Mouse (Mus musculus): ENCODE results near the gene Timm8a1.
A peak's percentile ranks its signal among the peaks of the same experiment; 100 is the strongest.
"Not testable (repeated sequence)": the region's sequence is repeated elsewhere in the genome, so short reads cannot be mapped to it uniquely, and the experiment has no call there.

Gene Timm8a1

GRCm38 (mm10) chrX:134541145-134541954, at the start of gene Timm8a1:
Timm8a1 (minus strand) TSS chrX:134541865.
- ATAC-seq (ENCODE audit: low TSS enrichment): peak; percentile 85

DNA sequence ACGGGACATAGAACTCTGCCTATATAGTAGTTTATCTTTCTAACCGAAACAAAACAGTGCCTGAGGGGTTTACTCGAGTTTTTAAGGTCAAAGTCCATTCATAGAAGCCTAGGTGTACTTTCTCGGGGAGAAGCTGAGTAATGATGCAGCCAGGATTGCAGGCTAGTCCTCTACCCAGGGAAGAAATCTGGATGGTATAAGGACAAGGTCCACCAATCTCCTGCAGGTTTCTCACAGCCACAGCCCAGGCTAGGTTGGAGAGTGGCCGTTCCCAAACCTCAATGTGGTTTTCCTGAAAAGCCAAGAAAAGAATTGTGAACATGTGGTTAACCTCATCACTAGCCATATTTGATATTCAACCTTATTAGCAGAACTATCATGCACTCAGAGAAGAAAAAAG, 48.2 kb upstream of the Timm8a1 start:
- ATAC-seq (ENCODE audit: low TSS enrichment): no peak

DNA sequence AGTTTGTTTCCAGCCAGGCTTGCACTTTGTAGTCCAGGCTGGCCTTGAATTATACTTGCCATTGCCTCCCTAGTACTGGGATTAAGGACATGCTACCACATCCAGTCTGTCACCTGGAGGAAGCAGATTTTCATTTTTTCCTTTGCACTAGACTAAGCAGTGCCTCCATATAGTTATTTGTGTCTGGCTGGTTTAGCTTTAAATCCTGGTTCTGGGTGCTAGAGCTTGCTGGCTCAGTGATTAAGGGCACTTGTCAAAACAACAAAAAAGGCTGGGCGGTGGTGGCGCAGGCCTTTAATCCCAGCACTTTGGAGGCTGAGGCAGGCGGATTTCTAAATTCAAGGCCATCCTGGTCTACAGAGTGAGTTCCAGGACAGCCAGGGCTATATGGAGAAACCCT, 47.3 kb upstream of the Timm8a1 start:
- ATAC-seq (ENCODE audit: low TSS enrichment): no peak

GRCm38 (mm10) chrX:134588261-134588660, 46.6 kb upstream of the Timm8a1 start:
- no peak for ATAC-seq (ENCODE audit: low TSS enrichment)

- ATAC-seq (ENCODE audit: low TSS enrichment): no peak
Measured at GRCm38 (mm10) chrX:134586447-134586846, 44.8 kb upstream of the Timm8a1 start.

- peak; percentile 98 for ATAC-seq (ENCODE audit: low TSS enrichment)
Measured at GRCm38 (mm10) chrX:134585103-134586002, 43.7 kb upstream of the Timm8a1 start, which contains the start of gene Rpl36a. Rpl36a (plus strand) TSS chrX:134585654.

DNA sequence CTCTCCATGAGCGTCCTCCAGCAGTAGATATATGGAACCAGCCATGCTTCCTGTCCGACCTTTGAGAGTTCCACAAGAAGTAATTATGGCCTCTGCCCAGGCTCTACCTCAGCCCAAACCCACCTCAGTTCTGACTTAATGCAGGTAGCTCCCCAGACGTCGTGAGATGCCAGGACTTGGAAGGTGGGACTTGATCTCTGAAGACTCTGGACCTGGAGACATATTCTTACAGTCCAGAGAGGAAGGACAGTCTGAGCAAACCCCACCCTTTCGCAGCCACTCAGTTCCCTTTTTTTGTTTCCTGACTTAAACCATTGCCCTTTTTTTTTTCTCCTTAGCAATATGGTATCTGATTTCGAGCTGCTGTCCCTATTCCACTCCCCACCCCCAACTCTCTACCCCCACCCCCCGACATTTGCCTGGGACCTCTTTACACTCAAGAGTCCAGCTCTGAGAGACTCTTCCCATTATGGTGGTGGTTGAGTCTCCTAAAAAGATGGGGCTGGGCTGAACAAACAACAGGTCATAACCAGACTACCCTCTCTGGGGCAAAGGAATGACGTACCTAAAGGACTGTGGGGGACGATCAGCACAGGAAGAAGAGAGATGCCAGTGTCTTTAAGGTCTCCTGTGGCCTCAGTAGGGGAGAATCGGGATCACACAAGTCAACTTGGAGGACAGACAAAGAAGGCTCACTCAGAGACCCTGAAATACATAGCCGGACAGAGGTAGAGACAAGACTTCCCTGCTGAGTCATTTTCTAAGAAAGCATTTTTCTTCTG, 41.4 kb upstream of the Timm8a1 start, which contains the start of gene Btk:
Btk (minus strand) TSS at position 683 of the 782 bp plus-strand sequence.
- ATAC-seq (ENCODE audit: low TSS enrichment): no peak

- ATAC-seq (ENCODE audit: low TSS enrichment): no peak
Measured at GRCm38 (mm10) chrX:134582270-134582669, 40.6 kb upstream of the Timm8a1 start.

- no peak for ATAC-seq (ENCODE audit: low TSS enrichment)
Measured at GRCm38 (mm10) chrX:134580528-134581305, 39.1 kb upstream of the Timm8a1 start.

DNA sequence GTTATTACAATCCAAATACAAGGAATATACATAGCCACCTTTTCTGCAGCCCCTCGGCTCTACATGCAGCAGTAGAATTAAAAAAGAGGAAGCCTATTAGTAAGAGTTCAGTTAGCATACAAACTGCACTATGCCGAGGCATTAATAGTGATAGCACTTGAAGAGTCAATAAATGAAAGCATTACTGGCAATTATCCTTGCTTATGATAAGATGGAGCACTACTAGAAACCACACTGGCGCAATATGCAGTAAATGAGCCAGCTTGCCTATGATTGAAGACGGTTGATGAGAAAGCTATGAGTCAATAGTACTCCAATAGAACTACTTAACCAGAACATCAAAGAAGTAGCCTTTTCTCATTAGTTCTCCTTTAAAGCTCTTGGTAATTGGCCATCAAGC, 36.2 kb upstream of the Timm8a1 start:
- no peak for ATAC-seq (ENCODE audit: low TSS enrichment)

DNA sequence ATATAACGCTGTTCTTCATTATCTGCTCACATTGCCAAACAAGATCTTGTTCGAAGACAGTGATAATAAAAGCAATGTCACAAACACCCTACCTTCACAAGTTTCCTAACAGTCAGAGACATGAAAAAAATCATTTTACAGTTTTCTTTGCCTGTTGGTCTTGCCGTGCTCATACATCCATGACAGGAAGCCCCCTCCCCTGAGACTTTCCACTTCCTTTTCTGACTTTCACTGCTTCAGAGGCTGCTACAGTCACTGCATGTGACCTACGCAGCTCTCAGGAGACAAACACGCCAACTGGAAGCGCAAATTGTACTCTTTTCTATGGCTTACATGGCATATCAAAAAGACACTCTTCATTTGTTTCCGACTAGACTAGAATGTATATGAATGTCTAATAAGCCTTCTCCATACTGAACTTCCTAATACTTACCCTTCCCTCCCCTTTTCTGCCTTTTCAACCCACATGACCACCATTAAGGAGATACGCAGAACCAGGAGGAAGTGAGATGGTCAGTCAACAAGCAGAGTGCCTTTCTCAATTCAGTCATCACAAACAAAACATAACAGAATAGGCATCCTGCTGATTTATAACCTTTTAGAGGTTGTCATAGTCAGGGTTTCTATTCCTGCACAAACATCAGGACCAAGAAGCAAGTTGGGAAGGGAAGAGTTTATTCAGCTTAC, 25.0 kb upstream of the Timm8a1 start:
- no peak for ATAC-seq (ENCODE audit: low TSS enrichment)

- no peak for ATAC-seq (ENCODE audit: low TSS enrichment)
Measured at GRCm38 (mm10) chrX:134564326-134564725, 22.7 kb upstream of the Timm8a1 start.

- ATAC-seq (ENCODE audit: low TSS enrichment): no peak
Measured at GRCm38 (mm10) chrX:134554425-134554824, 12.8 kb upstream of the Timm8a1 start.

DNA sequence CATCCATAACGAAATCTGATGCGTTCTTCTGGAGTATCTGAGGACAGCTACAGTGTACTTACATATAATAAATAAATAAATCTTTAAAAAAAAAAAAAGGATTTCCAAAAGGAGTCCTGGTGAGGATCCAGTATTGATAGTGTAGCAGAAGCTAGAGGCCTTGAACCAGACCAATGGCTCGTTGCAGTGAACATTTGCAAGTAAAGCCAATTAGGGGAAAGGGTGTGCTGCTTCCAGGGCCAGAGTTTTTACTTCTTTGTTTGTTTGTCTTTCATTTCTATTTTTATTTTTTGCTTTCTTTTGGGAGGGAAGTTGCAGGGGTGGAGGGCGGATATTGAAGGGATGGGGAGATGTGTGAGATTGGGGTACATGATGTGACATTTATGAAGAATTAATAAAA, 11.7 kb upstream of the Timm8a1 start:
- no peak for ATAC-seq (ENCODE audit: low TSS enrichment)

DNA sequence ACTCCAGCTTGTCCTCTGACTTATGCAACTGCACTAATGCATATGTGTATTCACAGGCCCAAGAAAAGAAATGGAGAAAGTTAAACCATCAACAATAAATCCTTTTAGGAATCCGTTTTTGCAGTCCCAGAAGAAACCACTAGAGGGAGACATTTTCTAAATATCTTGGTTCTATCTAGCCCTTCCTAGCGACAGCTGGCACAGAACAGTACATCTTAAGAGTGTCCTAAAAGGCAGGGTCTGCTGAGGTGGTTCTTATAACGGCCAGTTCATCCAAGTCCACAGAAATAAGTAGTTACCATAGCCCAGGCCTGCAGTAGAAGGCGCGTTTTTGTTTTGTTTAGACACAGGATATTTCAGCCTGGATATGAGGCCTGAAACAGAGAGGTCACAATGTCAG, 9.2 kb upstream of the Timm8a1 start:
- ATAC-seq (ENCODE audit: low TSS enrichment): peak; percentile 70; the same call in 1 of the 2 replicates

- ATAC-seq (ENCODE audit: low TSS enrichment): no peak
Measured at GRCm38 (mm10) chrX:134547330-134547729, 5.7 kb upstream of the Timm8a1 start.

DNA sequence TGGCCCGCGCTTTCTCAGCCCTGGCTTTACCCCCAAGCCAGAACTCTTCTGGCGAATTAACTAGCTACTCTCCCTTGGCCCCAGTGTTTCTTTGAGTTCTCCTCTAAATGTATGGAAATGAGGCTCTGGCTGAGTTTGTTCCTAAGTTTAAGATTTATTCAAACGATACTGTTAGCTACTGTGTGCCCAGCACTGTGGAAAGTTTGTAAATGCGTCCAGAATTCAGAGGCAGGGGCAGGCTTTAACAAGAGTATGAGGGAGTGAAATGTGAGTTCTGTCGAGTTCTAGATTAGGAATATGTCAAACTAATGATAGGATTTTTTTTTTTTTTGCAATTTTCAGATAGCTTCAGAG, 267 bp upstream of the Timm8a1 start:
- ATAC-seq (ENCODE audit: low TSS enrichment): no peak

DNA sequence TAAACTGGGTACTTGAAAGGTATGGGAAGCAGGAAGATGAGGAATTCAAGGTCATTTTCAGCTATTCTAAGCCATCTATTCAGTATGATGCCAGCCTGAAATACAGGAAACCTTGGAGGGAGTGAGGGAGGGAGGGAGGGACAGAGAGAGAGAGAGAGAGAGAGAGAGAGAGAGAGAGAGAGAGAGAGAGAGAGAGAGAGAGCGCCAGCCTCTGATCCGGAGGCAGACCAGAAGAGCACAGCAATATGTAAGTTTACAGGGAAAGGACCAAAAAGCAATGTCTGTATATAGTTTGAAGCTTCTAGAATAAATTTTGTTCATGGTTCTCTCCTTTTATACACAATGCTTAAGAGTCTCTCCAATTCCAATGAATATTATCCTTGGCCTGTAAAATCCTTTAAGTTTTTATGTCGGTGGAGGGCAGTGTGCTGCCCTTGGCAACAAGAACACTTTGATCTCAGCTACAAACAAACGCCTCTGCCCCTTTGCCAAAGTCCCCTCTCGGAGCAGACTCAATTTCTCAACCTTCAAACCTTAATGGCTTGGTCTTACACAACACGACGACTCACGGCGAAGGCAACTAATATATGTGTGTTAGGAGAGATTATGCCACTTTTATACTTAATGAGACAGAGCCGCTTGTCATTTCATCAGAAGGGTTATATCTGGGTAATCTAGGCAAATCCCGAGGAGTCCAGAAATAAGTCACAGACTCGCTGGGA, 1.1 kb downstream of the Timm8a1 start:
- peak; percentile 20; the same call in 1 of the 2 replicates for ATAC-seq (ENCODE audit: low TSS enrichment)

- ATAC-seq (ENCODE audit: low TSS enrichment): not testable (repeated sequence)
Measured at GRCm38 (mm10) chrX:134539795-134540194, 1.9 kb downstream of the Timm8a1 start.

- no peak for ATAC-seq (ENCODE audit: low TSS enrichment)
Measured at GRCm38 (mm10) chrX:134533346-134533745, 8.3 kb downstream of the Timm8a1 start.

Measured in frontal cortex, adult (tissue).